Mouse (Mus musculus) kidney, embryonic 16.5 days (tissue): ENCODE results near the gene B4galnt3. TPM values are rescaled to one million over a fixed set of nuclear protein-coding genes. Genes with fewer than 3 reads are reported as not detected.

ENCODE experiments used
- ATAC-seq: fragments of 200-750 bp; cut with Nextera tagmentation; 2 replicates; pipeline ENCODE4 v1.8.0; 2017; ENCODE audit warnings: moderate TSS enrichment; ENCODE audit not compliant: low FRiP score, low TSS enrichment
- H3K27ac ChIP-seq: fragments of 300-500 bp; sonication (generic); 2 replicates; pipeline ENCODE4 v1.5.1; 2014; ENCODE audit warnings: low read length
- H3K27me3 ChIP-seq: fragments of 300-500 bp; sonication (generic); 2 replicates; pipeline ENCODE4 v1.6.1; 2014; ENCODE audit warnings: low read length, control low read depth, mixed read lengths; ENCODE audit not compliant: insufficient read depth
- H3K36me3 ChIP-seq: fragments of 300-500 bp; sonication (generic); 2 replicates; pipeline ENCODE4 v1.6.1; 2014; ENCODE audit warnings: low read length, control low read depth, mixed read lengths; ENCODE audit not compliant: insufficient read depth
- H3K4me1 ChIP-seq: fragments of 300-500 bp; sonication (generic); 2 replicates; pipeline ENCODE4 v1.6.1; 2014; ENCODE audit warnings: low read length, control low read depth, mixed read lengths; ENCODE audit not compliant: insufficient read depth
- H3K4me2 ChIP-seq: fragments of 300-500 bp; sonication (generic); replicated peaks from 2 replicates; pipeline ENCODE4 v1.6.1; 2014; ENCODE audit warnings: low read depth, low read length
- H3K4me3 ChIP-seq: fragments of 300-500 bp; sonication (generic); 2 replicates; pipeline ENCODE4 v1.5.1; 2014; ENCODE audit warnings: mild to moderate bottlenecking, low read length
- H3K9ac ChIP-seq: fragments of 300-500 bp; sonication (generic); replicated peaks from 2 replicates; pipeline ENCODE4 v1.6.1; 2014; ENCODE audit warnings: low read length
- H3K9me3 ChIP-seq: fragments of 300-500 bp; sonication (generic); 2 replicates; pipeline ENCODE4 v1.6.1; 2016; ENCODE audit warnings: low read length, control low read depth
- WGBS: fragments of 180-500 bp; shearing (Covaris S2); extraction: QIAGEN DNeasy Blood & Tissue Kit; methylation state at CpG from one replicate; pipeline ENCODE4 v1.1.7; 2014; 5-methylcytosine and 5-hydroxymethylcytosine counted together
- polyA plus RNA-seq: library from polyadenylated mRNA; unstranded; fragments of >200 nt; fragmentation: Nextera tagmentation; extraction: Ambion mirVana; gene quantifications from 2 replicates; pipeline ENCODE4 v1.2.1, GENCODE M21; 2015

Gene B4galnt3
- polyA plus RNA-seq, 1 experiment from 2014 or later, result 2.4 TPM

DNA sequence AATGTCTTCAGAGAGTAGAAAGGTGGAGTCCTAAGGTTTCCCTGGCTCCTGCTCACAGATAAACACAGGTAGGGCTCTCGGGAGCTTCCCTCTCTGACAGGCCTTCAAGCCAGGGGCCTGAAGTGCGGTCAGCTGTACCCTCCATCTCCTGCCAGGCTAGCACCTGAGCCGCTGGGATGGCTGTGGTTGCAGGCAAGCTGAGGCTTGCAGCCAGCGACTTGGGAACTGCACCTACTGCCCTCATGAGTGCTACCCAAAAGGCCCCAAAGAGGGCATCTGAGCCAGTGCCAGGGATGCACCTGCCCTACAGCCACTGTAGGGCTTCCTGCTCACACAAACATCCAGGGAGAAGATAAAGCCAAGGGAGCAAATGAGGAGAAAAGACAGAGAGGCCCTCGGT, 53.9 kb downstream of the B4galnt3 start:
- H3K36me3 ChIP-seq, result no peaks in the 10 kb centered on the region
- H3K9ac ChIP-seq, result no peak overlapping the region
- H3K4me3 ChIP-seq, result no peak overlapping the region
- no peaks in the 10 kb centered on the region for H3K27me3 ChIP-seq
- no peak overlapping the region for H3K4me2 ChIP-seq
- peaks cover 30% of the 10 kb centered on the region for H3K4me1 ChIP-seq
- no peak for ATAC-seq
- WGBS, result 64% methylated on average over 5 of the region's 5 CpGs
- no peaks in the 10 kb centered on the region for H3K9me3 ChIP-seq
- H3K27ac ChIP-seq, result no peak overlapping the region

GRCm38 (mm10) chr6:120235874-120236273, 58.5 kb downstream of the B4galnt3 start:
- ATAC-seq, result peak; percentile 50
- Histone ChIP-seq H3K9ac (no peak overlapping the region), H3K27me3 (no peaks in the 10 kb centered on the region), H3K36me3 (no peaks in the 10 kb centered on the region), H3K27ac (no peak overlapping the region), H3K4me1 (peaks cover 23% of the 10 kb centered on the region), H3K4me2 (no peak overlapping the region), H3K4me3 (no peak overlapping the region), H3K9me3 (no peaks in the 10 kb centered on the region)
- WGBS, result 24% methylated on average over 7 of the region's 7 CpGs

DNA sequence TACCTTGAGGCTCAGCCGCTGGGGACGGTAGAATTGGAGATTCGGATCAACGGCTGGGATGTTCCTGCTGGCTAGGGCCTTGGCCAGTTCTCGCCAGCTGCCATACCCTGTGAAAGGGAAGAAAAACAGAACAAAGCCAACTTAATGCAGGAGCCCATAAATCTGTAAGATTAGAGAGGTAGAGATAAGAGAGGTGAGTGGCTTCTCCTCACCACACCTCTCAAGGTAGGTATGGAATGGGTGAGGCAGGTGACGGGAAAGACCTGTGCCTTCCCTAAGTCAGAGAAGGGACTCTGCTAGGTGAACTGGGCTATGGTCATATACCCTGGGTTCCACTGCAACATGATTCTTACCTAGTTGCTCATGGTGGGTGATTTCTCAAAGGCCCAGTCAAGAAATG, 61.5 kb downstream of the B4galnt3 start:
- Histone ChIP-seq H3K4me3 (no peak overlapping the region), H3K4me2 (no peak overlapping the region), H3K27ac (no peak overlapping the region), H3K9me3 (no peaks in the 10 kb centered on the region), H3K36me3 (no peaks in the 10 kb centered on the region), H3K9ac (no peak overlapping the region), H3K27me3 (no peaks in the 10 kb centered on the region), H3K4me1 (peaks cover 18% of the 10 kb centered on the region)
- WGBS, result 80% methylated on average over 6 of the region's 6 CpGs
- no peak for ATAC-seq

GRCm38 (mm10) chr6:120230441-120230840, 63.9 kb downstream of the B4galnt3 start:
- H3K9me3 ChIP-seq, result no peaks in the 10 kb centered on the region
- no peak overlapping the region for H3K27ac ChIP-seq
- peaks cover 16% of the 10 kb centered on the region for H3K4me1 ChIP-seq
- WGBS, result 11% methylated on average over 1 of the region's 1 CpGs
- H3K36me3 ChIP-seq, result no peaks in the 10 kb centered on the region
- no peak overlapping the region for H3K4me3 ChIP-seq
- no peak for ATAC-seq
- H3K4me2 ChIP-seq, result no peak overlapping the region
- no peak overlapping the region for H3K9ac ChIP-seq
- H3K27me3 ChIP-seq, result no peaks in the 10 kb centered on the region

DNA sequence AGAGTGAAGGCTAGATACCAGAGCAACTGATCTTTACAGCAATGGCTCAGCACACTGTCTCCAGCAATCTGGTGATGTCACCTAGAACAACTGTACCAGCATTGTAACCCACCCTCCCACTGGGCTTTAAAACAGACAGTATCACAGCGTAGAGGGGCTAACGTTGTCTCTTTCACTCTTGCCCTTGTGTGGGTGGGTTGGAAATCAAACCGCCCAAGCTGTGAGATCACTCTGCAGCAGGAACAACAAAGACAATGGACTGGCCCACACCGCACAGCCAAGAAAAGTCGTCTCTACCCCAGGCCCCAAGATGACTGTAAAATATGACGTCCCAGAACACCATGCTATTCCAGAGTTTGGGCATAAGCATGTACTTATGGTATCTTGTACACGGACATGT, 64.6 kb downstream of the B4galnt3 start:
- H3K4me1 ChIP-seq, result peaks cover 16% of the 10 kb centered on the region
- H3K27ac ChIP-seq, result no peak overlapping the region
- no peak overlapping the region for H3K4me2 ChIP-seq
- no peaks in the 10 kb centered on the region for H3K27me3 ChIP-seq
- H3K36me3 ChIP-seq, result no peaks in the 10 kb centered on the region
- no peak overlapping the region for H3K9ac ChIP-seq
- no peak for ATAC-seq
- H3K9me3 ChIP-seq, result no peaks in the 10 kb centered on the region
- WGBS, result 54% methylated on average over 7 of the region's 7 CpGs
- H3K4me3 ChIP-seq, result no peak overlapping the region

GRCm38 (mm10) chr6:120227068-120227467, 67.3 kb downstream of the B4galnt3 start:
- no peaks in the 10 kb centered on the region for H3K9me3 ChIP-seq
- no peaks in the 10 kb centered on the region for H3K27me3 ChIP-seq
- WGBS, result 79% methylated on average over 7 of the region's 7 CpGs
- H3K36me3 ChIP-seq, result no peaks in the 10 kb centered on the region
- peaks cover 10% of the 10 kb centered on the region for H3K4me1 ChIP-seq
- no peak overlapping the region for H3K4me3 ChIP-seq
- ATAC-seq, result no peak
- H3K9ac ChIP-seq, result no peak overlapping the region
- no peak overlapping the region for H3K27ac ChIP-seq
- H3K4me2 ChIP-seq, result no peak overlapping the region

GRCm38 (mm10) chr6:120225355-120225754, 69.0 kb downstream of the B4galnt3 start:
- no peaks in the 10 kb centered on the region for H3K9me3 ChIP-seq
- no peaks in the 10 kb centered on the region for H3K36me3 ChIP-seq
- H3K4me1 ChIP-seq, result peaks cover 10% of the 10 kb centered on the region
- no peak overlapping the region for H3K4me2 ChIP-seq
- 0 out of 2 replicates have a peak overlapping the region, but pooled peaks have one; percentile 6 for H3K9ac ChIP-seq
- H3K27ac ChIP-seq, result no peak overlapping the region
- no peak overlapping the region for H3K4me3 ChIP-seq
- whole genome bisulfite sequencing, result 62% methylated on average over 6 of the region's 6 CpGs
- H3K27me3 ChIP-seq, result no peaks in the 10 kb centered on the region
- ATAC-seq, result no peak

- no peak overlapping the region for H3K4me2 ChIP-seq
- WGBS, result 17% methylated on average over 6 of the region's 6 CpGs
- ATAC-seq, result peak; percentile 61
- H3K4me1 ChIP-seq, result peaks cover 10% of the 10 kb centered on the region
- no peaks in the 10 kb centered on the region for H3K36me3 ChIP-seq
- no peak overlapping the region for H3K4me3 ChIP-seq
- no peak overlapping the region for H3K27ac ChIP-seq
- H3K27me3 ChIP-seq, result no peaks in the 10 kb centered on the region
- no peak overlapping the region for H3K9ac ChIP-seq
- no peaks in the 10 kb centered on the region for H3K9me3 ChIP-seq
Measured at GRCm38 (mm10) chr6:120222669-120223068, 71.7 kb downstream of the B4galnt3 start.

GRCm38 (mm10) chr6:120219281-120219680, 75.1 kb downstream of the B4galnt3 start:
- Histone ChIP-seq H3K36me3 (no peaks in the 10 kb centered on the region), H3K4me3 (no peak overlapping the region), H3K9ac (no peak overlapping the region), H3K27me3 (no peaks in the 10 kb centered on the region), H3K9me3 (no peaks in the 10 kb centered on the region), H3K27ac (no peak overlapping the region), H3K4me1 (no peaks in the 10 kb centered on the region), H3K4me2 (no peak overlapping the region)
- no peak for ATAC-seq
- 85% methylated on average over 2 of the region's 2 CpGs for WGBS

GRCm38 (mm10) chr6:120216702-120217101, 77.7 kb downstream of the B4galnt3 start:
- no peak overlapping the region for H3K9ac ChIP-seq
- H3K36me3 ChIP-seq, result no peaks in the 10 kb centered on the region
- H3K4me1 ChIP-seq, result no peaks in the 10 kb centered on the region
- H3K27me3 ChIP-seq, result no peaks in the 10 kb centered on the region
- H3K9me3 ChIP-seq, result no peaks in the 10 kb centered on the region
- H3K4me2 ChIP-seq, result no peak overlapping the region
- no peak overlapping the region for H3K27ac ChIP-seq
- WGBS, result 92% methylated on average over 1 of the region's 1 CpGs
- no peak overlapping the region for H3K4me3 ChIP-seq
- ATAC-seq, result no peak
